Mouse (Mus musculus): Measurements from ENCODE around the gene Npnt. TPM values are rescaled to one million over a fixed set of nuclear protein-coding genes. Genes with fewer than 3 reads are reported as not detected.
A peak's percentile ranks its signal among the peaks of the same experiment; 100 is the strongest.

Gene Npnt
- polyA plus RNA-seq, 2 experiments, result 41.7 to 45.4 TPM

GRCm38 (mm10) chr3:132945669-132946068 is 4.4 kb downstream of the Npnt start:
- WGBS, result 55% methylated on average over 7 of the region's 7 CpGs

GRCm38 (mm10) chr3:132944609-132945008 is 5.5 kb downstream of the Npnt start:
- Histone ChIP-seq H3K4me2 (replicated peaks; ENCODE audit: low read depth, low read length, severe bottlenecking) (no peak overlapping the region), H3K4me3 (replicated peaks; ENCODE audit: low read length) (no peak overlapping the region), H3K36me3 (ENCODE audit: control insufficient read depth, insufficient read depth, low read length) (no peaks in the 10 kb centered on the region), H3K9me3 (ENCODE audit: control insufficient read depth, low read length) (no peaks in the 10 kb centered on the region), H3K27me3 (ENCODE audit: control insufficient read depth, insufficient read depth, low read length) (no peaks in the 10 kb centered on the region; the same call in 1 of the 2 replicates), H3K9ac (ENCODE audit: low read depth, low read length, severe bottlenecking) (no peak overlapping the region), H3K4me1 (ENCODE audit: control insufficient read depth, insufficient read depth, low read length) (peaks cover 14% of the 10 kb centered on the region), H3K27ac (replicated peaks; ENCODE audit: low read depth, low read length) (no peak overlapping the region)
- ATAC-seq (ENCODE audit: low FRiP score, low read depth), result no peak
- 24% methylated on average over 3 of the region's 3 CpGs for WGBS
- no peak for TF ChIP-seq POLR2A (IDR thresholded peaks at IDR 0.05; ENCODE audit: borderline replicate concordance, extremely low read depth, insufficient read depth, insufficient read length)
- no peak for DNase-seq (ENCODE audit: low spot score)

More at GRCm38 (mm10) chr3:132945669-132946068, 4.4 kb downstream of the Npnt start:
- Histone ChIP-seq H3K9ac (ENCODE audit: low read depth, low read length, severe bottlenecking) (no peak overlapping the region), H3K4me2 (replicated peaks; ENCODE audit: low read depth, low read length, severe bottlenecking) (no peak overlapping the region), H3K4me3 (replicated peaks; ENCODE audit: low read length) (no peak overlapping the region), H3K4me1 (ENCODE audit: control insufficient read depth, insufficient read depth, low read length) (peaks cover 14% of the 10 kb centered on the region), H3K27ac (replicated peaks; ENCODE audit: low read depth, low read length) (no peak overlapping the region), H3K27me3 (ENCODE audit: control insufficient read depth, insufficient read depth, low read length) (no peaks in the 10 kb centered on the region; the same call in 1 of the 2 replicates), H3K36me3 (ENCODE audit: control insufficient read depth, insufficient read depth, low read length) (no peaks in the 10 kb centered on the region), H3K9me3 (ENCODE audit: control insufficient read depth, low read length) (no peaks in the 10 kb centered on the region)
- no peak for TF ChIP-seq POLR2A (IDR thresholded peaks at IDR 0.05; ENCODE audit: borderline replicate concordance, extremely low read depth, insufficient read depth, insufficient read length)
- DNase-seq (ENCODE audit: low spot score), result no peak
- ATAC-seq (ENCODE audit: low FRiP score, low read depth), result no peak

- ATAC-seq (ENCODE audit: low FRiP score, low read depth) (no peak), DNase-seq (ENCODE audit: low spot score) (peak; percentile 8)
- WGBS, result 17% methylated on average over 7 of the region's 7 CpGs
- no peaks in the 10 kb centered on the region for H3K36me3 ChIP-seq (ENCODE audit: control insufficient read depth, insufficient read depth, low read length)
- H3K27ac ChIP-seq (replicated peaks; ENCODE audit: low read depth, low read length), result no peak overlapping the region
- no peaks in the 10 kb centered on the region; the same call in 1 of the 2 replicates for H3K27me3 ChIP-seq (ENCODE audit: control insufficient read depth, insufficient read depth, low read length)
- no peak overlapping the region for H3K4me3 ChIP-seq (replicated peaks; ENCODE audit: low read length)
- TF ChIP-seq POLR2A (IDR thresholded peaks at IDR 0.05; ENCODE audit: borderline replicate concordance, extremely low read depth, insufficient read depth, insufficient read length), result no peak
- no peak overlapping the region for H3K4me2 ChIP-seq (replicated peaks; ENCODE audit: low read depth, low read length, severe bottlenecking)
- H3K9me3 ChIP-seq (ENCODE audit: control insufficient read depth, low read length), result no peaks in the 10 kb centered on the region
- peaks cover 14% of the 10 kb centered on the region for H3K4me1 ChIP-seq (ENCODE audit: control insufficient read depth, insufficient read depth, low read length)
- no peak overlapping the region for H3K9ac ChIP-seq (ENCODE audit: low read depth, low read length, severe bottlenecking)
These were observed 5.9 kb downstream of the Npnt start for GRCm38 (mm10) chr3:132944193-132944592.

- DNase-seq (ENCODE audit: low spot score), result no peak
These were observed 7.3 kb downstream of the Npnt start for GRCm38 (mm10) chr3:132942778-132943177.

GRCm38 (mm10) chr3:132940181-132940990 is 9.7 kb downstream of the Npnt start:
- no peaks in the 10 kb centered on the region for H3K9me3 ChIP-seq (ENCODE audit: control insufficient read depth, low read length)
- H3K27me3 ChIP-seq (ENCODE audit: control insufficient read depth, insufficient read depth, low read length), result no peaks in the 10 kb centered on the region
- peaks cover 14% of the 10 kb centered on the region for H3K4me1 ChIP-seq (ENCODE audit: control insufficient read depth, insufficient read depth, low read length)
- no peak overlapping the region for H3K9ac ChIP-seq (ENCODE audit: low read depth, low read length, severe bottlenecking)
- ATAC-seq (ENCODE audit: low FRiP score, low read depth), result no peak
- H3K36me3 ChIP-seq (ENCODE audit: control insufficient read depth, insufficient read depth, low read length), result no peaks in the 10 kb centered on the region
- WGBS, result 83% methylated on average over 10 of the region's 10 CpGs
- TF ChIP-seq POLR2A (IDR thresholded peaks at IDR 0.05; ENCODE audit: borderline replicate concordance, extremely low read depth, insufficient read depth, insufficient read length), result no peak
- no peak overlapping the region for H3K4me3 ChIP-seq (replicated peaks; ENCODE audit: low read length)
- no peak overlapping the region for H3K4me2 ChIP-seq (replicated peaks; ENCODE audit: low read depth, low read length, severe bottlenecking)
- no peak for DNase-seq (ENCODE audit: low spot score)
- H3K27ac ChIP-seq (replicated peaks; ENCODE audit: low read depth, low read length), result no peak overlapping the region

More at GRCm38 (mm10) chr3:132942778-132943177, 7.3 kb downstream of the Npnt start:
- Histone ChIP-seq H3K9ac (ENCODE audit: low read depth, low read length, severe bottlenecking) (no peak overlapping the region), H3K4me3 (replicated peaks; ENCODE audit: low read length) (no peak overlapping the region), H3K4me2 (replicated peaks; ENCODE audit: low read depth, low read length, severe bottlenecking) (no peak overlapping the region), H3K36me3 (ENCODE audit: control insufficient read depth, insufficient read depth, low read length) (no peaks in the 10 kb centered on the region), H3K4me1 (ENCODE audit: control insufficient read depth, insufficient read depth, low read length) (peaks cover 14% of the 10 kb centered on the region), H3K27ac (replicated peaks; ENCODE audit: low read depth, low read length) (no peak overlapping the region), H3K9me3 (ENCODE audit: control insufficient read depth, low read length) (no peaks in the 10 kb centered on the region), H3K27me3 (ENCODE audit: control insufficient read depth, insufficient read depth, low read length) (no peaks in the 10 kb centered on the region; the same call in 1 of the 2 replicates)
- no peak for TF ChIP-seq POLR2A (IDR thresholded peaks at IDR 0.05; ENCODE audit: borderline replicate concordance, extremely low read depth, insufficient read depth, insufficient read length)
- whole genome bisulfite sequencing, result 92% methylated on average over 6 of the region's 6 CpGs
- no peak for ATAC-seq (ENCODE audit: low FRiP score, low read depth)

Measured in limb, embryonic 14.5 days (tissue).